Mouse (Mus musculus) left cerebral cortex, postnatal 36 days (tissue): ENCODE data around the gene Ankrd40. TPM values are rescaled to one million over a fixed set of nuclear protein-coding genes. Genes with fewer than 3 reads are reported as not detected.
A peak's percentile ranks its signal among the peaks of the same experiment; 100 is the strongest.

ENCODE experiments used
- DNase-seq, 2 experiments: peaks; one replicate each; pipeline ENCODE4 v3.0.0; 2021 to 2022; ENCODE audit warnings: low spot score in 2 of 2, mixed read lengths in 1 of 2
- intact Hi-C: fragments of 180-260 bp; cut with DNase I; formaldehyde crosslinking; loops from one replicate; pipeline ENCODE4 v1.15.1; 2025
- total RNA-seq, 2 experiments: library from RNA; stranded (reverse); gene quantifications; 2 replicates each; pipeline ENCODE4 v1.2.3; 2021

Gene Ankrd40
- total RNA-seq, 2 experiments from 2014 or later, result 136 to 145 TPM

GRCm38 (mm10) chr11:94321931-94322400 is 5.8 kb upstream of the Ankrd40 start, which contains the start of gene Luc7l3:
Luc7l3 (minus strand) TSS chr11:94321988.
- intact Hi-C loops, result loop anchor here (5.0 kb wide), 1 partner anchor 175 kb away; no protein-coding TSS in a partner anchor
- peak; percentile 96 to 97 for DNase-seq

GRCm38 (mm10) chr11:94322636-94323035 is 5.2 kb upstream of the Ankrd40 start:
- intact Hi-C loops, result loop anchor here (5.0 kb wide), 1 partner anchor 175 kb away; no protein-coding TSS in a partner anchor

GRCm38 (mm10) chr11:94323271-94323925 is 4.4 kb upstream of the Ankrd40 start:
- no peak for DNase-seq
- intact Hi-C loops, result loop anchor here (5.0 kb wide), 1 partner anchor 176 kb away; no protein-coding TSS in a partner anchor

More at GRCm38 (mm10) chr11:94322636-94323035, 5.2 kb upstream of the Ankrd40 start:
- no peak for DNase-seq

- no peak for DNase-seq
- intact Hi-C loops, result loop anchor here (5.0 kb wide), 2 partner anchors 87 to 177 kb away; no protein-coding TSS in a partner anchor
Measured at GRCm38 (mm10) chr11:94324618-94325017, 3.2 kb upstream of the Ankrd40 start.

GRCm38 (mm10) chr11:94326961-94327411 is 815 bp upstream of the Ankrd40 start:
- no peak for DNase-seq
- intact Hi-C loops, result loop anchor here (5.0 kb wide), 1 partner anchor 90 kb away; no protein-coding TSS in a partner anchor

- intact Hi-C loops, result loop anchor here (2.0 to 5.0 kb wide), 2 partner anchors 91 to 220 kb away; partner anchors contain the start of gene Rsad1
- peak in 1 of 2 experiments; percentile 42 for DNase-seq
Measured at GRCm38 (mm10) chr11:94328644-94329025, 834 bp downstream of the Ankrd40 start.

GRCm38 (mm10) chr11:94329270-94329891 is 1.6 kb downstream of the Ankrd40 start:
- peak; percentile 53 to 57 for DNase-seq
- intact Hi-C loops, result loop anchor here (2.0 to 5.0 kb wide), 2 partner anchors 92 to 219 kb away; partner anchors contain the start of gene Rsad1

GRCm38 (mm10) chr11:94330211-94330610 is 2.4 kb downstream of the Ankrd40 start:
- DNase-seq, result no peak
- intact Hi-C loops, result loop anchor here (2.0 to 5.0 kb wide), 2 partner anchors 77 to 145 kb away; partner anchors contain the start of gene Cacna1g

GRCm38 (mm10) chr11:94332726-94333125 is 4.9 kb downstream of the Ankrd40 start:
- intact Hi-C loops, result loop anchor here (5.0 kb wide), 1 partner anchor 75 kb away; no protein-coding TSS in a partner anchor
- no peak for DNase-seq

- no peak for DNase-seq
- intact Hi-C loops, result loop anchor here (5.0 kb wide), 1 partner anchor 73 kb away; no protein-coding TSS in a partner anchor
Measured at GRCm38 (mm10) chr11:94334386-94334968, 6.7 kb downstream of the Ankrd40 start.

GRCm38 (mm10) chr11:94336551-94336950 is 8.8 kb downstream of the Ankrd40 start:
- intact Hi-C loops, result no loop called here
- DNase-seq, result no peak

- intact Hi-C loops, result no loop called here
- DNase-seq, result no peak
Measured at GRCm38 (mm10) chr11:94338347-94338746, 10.5 kb downstream of the Ankrd40 start.

- intact Hi-C loops, result loop anchor here (1.0 to 5.0 kb wide), 3 partner anchors 65 to 202 kb away; no protein-coding TSS in a partner anchor
- DNase-seq, result peak in 1 of 2 experiments; percentile 47
Measured at GRCm38 (mm10) chr11:94339732-94340585, 12.2 kb downstream of the Ankrd40 start.

- DNase-seq, result no peak
- intact Hi-C loops, result loop anchor here (1.0 to 5.0 kb wide), 3 partner anchors 64 to 201 kb away; no protein-coding TSS in a partner anchor
Measured at GRCm38 (mm10) chr11:94340948-94341933, 13.4 kb downstream of the Ankrd40 start.

- DNase-seq, result no peak
- intact Hi-C loops, result loop anchor here (5.0 kb wide), 1 partner anchor 200 kb away; no protein-coding TSS in a partner anchor
Measured at GRCm38 (mm10) chr11:94342114-94342905, 14.5 kb downstream of the Ankrd40 start.

- intact Hi-C loops, result loop anchor here (5.0 kb wide), 1 partner anchor 198 kb away; no protein-coding TSS in a partner anchor
- no peak for DNase-seq
Measured at GRCm38 (mm10) chr11:94343955-94344358, 16.2 kb downstream of the Ankrd40 start.
